Mouse (Mus musculus): Measurements from ENCODE around the gene Tepp.

Tepp gene

DNA sequence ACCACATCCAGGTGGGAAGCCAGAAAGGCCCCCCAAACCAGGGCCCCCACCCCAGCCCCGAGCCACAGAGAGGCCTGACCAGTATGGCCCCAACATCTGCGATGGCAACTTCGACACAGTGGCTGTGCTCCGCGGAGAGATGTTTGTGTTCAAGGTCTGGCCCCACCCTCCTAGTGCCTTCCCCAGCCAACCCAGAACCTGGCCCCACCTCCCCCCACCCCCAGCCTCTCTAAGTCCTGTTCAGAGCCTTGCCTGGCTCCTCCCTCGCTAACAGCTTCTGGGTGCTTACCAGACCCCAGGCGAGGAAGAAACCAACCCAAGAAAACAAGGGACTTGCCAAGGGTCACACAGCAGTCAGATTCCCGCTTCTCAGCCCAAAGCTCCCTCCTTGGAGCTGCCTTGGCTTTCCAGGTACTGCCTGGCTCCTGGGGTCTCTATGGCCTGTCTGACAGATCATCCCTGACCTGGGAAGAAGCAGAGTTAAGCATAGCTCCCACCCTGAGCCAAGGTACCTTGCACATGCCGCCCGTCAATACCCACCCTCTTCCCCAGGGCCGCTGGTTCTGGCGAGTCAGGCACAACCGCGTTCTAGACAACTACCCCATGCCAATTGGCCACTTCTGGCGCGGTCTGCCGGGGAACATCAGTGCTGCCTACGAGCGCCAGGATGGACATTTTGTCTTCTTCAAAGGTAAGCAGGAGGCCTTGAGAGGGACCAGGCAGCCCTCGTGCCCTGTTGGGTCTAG, 59.4 kb downstream of the Tepp start:
- no peak for DNase-seq

DNA sequence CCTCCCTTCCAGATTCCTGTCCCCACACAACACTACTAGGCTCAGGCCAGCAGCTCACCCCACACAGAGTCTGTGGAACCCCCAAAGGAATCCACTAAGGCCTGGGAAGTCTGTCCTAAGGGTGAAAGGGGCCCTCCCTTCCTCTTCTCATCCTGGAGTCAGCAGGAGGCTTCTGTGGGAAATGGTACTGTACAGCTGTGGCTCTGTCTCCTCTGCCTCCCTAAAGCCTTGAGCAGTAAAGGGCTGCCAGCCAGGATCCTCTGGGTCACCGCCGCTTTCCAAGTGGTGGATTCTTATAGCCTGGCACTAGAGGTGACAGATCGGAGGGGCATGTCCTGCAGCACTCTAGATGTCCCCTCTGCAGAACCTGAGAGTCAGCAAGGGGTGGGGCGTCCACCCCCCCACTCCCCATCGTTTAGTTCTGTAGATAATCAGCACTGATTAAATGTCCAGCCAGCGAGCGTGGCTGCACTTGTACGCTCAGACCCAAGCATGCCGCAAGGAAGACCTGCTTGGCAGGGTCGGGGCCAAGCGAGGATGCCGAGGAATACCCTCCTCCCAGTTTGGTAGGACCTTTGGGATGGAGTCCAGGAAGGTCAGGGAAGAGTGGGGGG, 63.1 kb downstream of the Tepp start:
- no peak for DNase-seq

- no peak for DNase-seq
Observed at GRCm38 (mm10) chr8:95374429-95374828, 64.1 kb downstream of the Tepp start.

GRCm38 (mm10) chr8:95375374-95375930, 65.1 kb downstream of the Tepp start:
- DNase-seq = no peak

Measured in kidney, postnatal 25 days (tissue).